Mouse (Mus musculus): Measurements from ENCODE around the gene Sh3gl2. TPM values are rescaled to one million over a fixed set of nuclear protein-coding genes. Genes with fewer than 3 reads are reported as not detected.

Gene Sh3gl2
- polyA plus RNA-seq, 1 experiment from 2014 or later, result 4.7 TPM

DNA sequence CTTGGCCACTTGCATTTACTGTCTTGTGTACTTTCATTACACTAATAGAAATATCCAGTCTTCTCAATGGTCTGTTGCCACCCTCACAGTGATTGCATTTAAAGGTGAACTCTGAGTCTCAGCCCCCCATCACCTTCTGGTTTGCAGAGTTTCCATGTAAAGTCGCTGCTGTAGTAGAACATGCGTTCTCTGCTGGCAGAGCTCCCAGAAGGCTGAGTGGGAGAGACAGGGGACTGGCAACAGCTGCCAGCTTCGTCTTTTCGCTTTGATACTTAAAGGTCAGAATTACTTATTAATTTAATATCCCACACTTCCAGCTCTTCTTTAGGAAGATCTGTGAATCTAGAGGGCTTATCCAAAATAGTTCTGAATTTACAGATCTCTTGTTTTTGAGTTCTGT, 8.7 kb upstream of the Sh3gl2 start:
- H3K27ac ChIP-seq (replicated peaks; ENCODE audit: low read depth, low read length), result no peak overlapping the region
- DNase-seq (ENCODE audit: low spot score) (no peak), ATAC-seq (replicated peaks; ENCODE audit: insufficient number of reproducible peaks, low FRiP score, low TSS enrichment, low read depth) (no peak)
- H3K4me2 ChIP-seq (ENCODE audit: low read depth, low read length), result no peak overlapping the region
- H3K27me3 ChIP-seq (ENCODE audit: control insufficient read depth, insufficient read depth, low read length), result no peaks in the 10 kb centered on the region
- no peaks in the 10 kb centered on the region for H3K4me1 ChIP-seq (ENCODE audit: control insufficient read depth, insufficient read depth, low read length)
- no peaks in the 10 kb centered on the region for H3K36me3 ChIP-seq (replicated peaks; ENCODE audit: control insufficient read depth, insufficient read depth, low read depth, low read length)
- H3K9me3 ChIP-seq (replicated peaks; ENCODE audit: control insufficient read depth, low read length), result no peaks in the 10 kb centered on the region
- H3K4me3 ChIP-seq (ENCODE audit: low read depth, low read length), result no peak overlapping the region
- 87% methylated on average over 4 of the region's 4 CpGs for WGBS
- H3K9ac ChIP-seq (replicated peaks; ENCODE audit: low read length), result no peak overlapping the region

DNA sequence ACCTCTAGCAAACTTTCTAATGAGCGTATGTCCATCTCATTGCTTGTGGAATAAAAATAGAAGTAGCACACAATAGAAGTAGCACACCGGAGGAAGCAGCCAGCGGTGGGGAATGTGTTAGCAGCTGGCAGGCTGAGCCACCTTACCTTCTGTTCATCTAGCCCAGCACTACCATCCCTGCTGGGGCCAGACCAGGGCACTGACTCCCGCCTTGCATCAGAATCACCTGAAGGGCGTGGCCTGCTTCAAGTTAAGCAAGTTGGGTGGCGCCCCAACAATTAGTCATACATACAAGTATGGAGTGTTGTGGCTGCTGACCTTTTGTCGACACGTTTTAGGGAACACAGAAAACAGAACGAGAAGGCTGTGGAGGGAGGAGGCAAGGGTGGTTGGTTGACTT, 6.5 kb upstream of the Sh3gl2 start:
- H3K4me3 ChIP-seq (ENCODE audit: low read depth, low read length), result no peak overlapping the region
- ATAC-seq (replicated peaks; ENCODE audit: insufficient number of reproducible peaks, low FRiP score, low TSS enrichment, low read depth) (no peak), DNase-seq (ENCODE audit: low spot score) (no peak)
- H3K9ac ChIP-seq (replicated peaks; ENCODE audit: low read length), result no peak overlapping the region
- H3K36me3 ChIP-seq (replicated peaks; ENCODE audit: control insufficient read depth, insufficient read depth, low read depth, low read length), result no peaks in the 10 kb centered on the region
- WGBS, result 82% methylated on average over 9 of the region's 9 CpGs
- H3K27ac ChIP-seq (replicated peaks; ENCODE audit: low read depth, low read length), result no peak overlapping the region
- H3K4me2 ChIP-seq (ENCODE audit: low read depth, low read length), result no peak overlapping the region
- no peaks in the 10 kb centered on the region for H3K4me1 ChIP-seq (ENCODE audit: control insufficient read depth, insufficient read depth, low read length)
- no peaks in the 10 kb centered on the region for H3K27me3 ChIP-seq (ENCODE audit: control insufficient read depth, insufficient read depth, low read length)
- H3K9me3 ChIP-seq (replicated peaks; ENCODE audit: control insufficient read depth, low read length), result no peaks in the 10 kb centered on the region

DNA sequence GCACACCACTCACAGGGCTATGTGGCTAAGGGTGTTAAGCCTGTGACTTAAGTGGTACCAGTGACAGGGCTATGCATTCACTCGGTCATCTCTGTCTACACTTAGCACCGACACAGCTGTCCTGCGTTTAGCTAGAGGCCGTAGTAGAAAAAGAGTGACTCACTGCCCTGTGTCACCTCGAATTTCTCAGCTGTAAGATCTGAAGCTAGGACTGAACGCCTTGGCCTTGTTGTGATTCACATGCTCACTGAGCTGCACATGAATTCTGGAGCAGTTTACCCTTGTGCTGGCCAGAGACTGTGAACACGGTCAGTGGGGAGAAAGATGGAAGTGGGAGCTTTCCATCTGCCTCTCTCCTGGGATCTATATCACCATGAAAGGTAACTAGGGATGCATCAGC, 2.3 kb upstream of the Sh3gl2 start:
- no peaks in the 10 kb centered on the region; the same call in 1 of the 2 replicates for H3K4me1 ChIP-seq (ENCODE audit: control insufficient read depth, insufficient read depth, low read length)
- WGBS, result 62% methylated on average over 7 of the region's 7 CpGs
- H3K9ac ChIP-seq (replicated peaks; ENCODE audit: low read length), result no peak overlapping the region
- no peak overlapping the region for H3K27ac ChIP-seq (replicated peaks; ENCODE audit: low read depth, low read length)
- ATAC-seq (replicated peaks; ENCODE audit: insufficient number of reproducible peaks, low FRiP score, low TSS enrichment, low read depth), result no peak
- DNase-seq (ENCODE audit: low spot score), result no peak
- no peak overlapping the region for H3K4me3 ChIP-seq (ENCODE audit: low read depth, low read length)
- H3K36me3 ChIP-seq (replicated peaks; ENCODE audit: control insufficient read depth, insufficient read depth, low read depth, low read length), result no peaks in the 10 kb centered on the region
- H3K27me3 ChIP-seq (ENCODE audit: control insufficient read depth, insufficient read depth, low read length), result peaks cover 20% of the 10 kb centered on the region
- no peak overlapping the region for H3K4me2 ChIP-seq (ENCODE audit: low read depth, low read length)
- no peaks in the 10 kb centered on the region for H3K9me3 ChIP-seq (replicated peaks; ENCODE audit: control insufficient read depth, low read length)

- peak; percentile 69; the same call in 1 of the 2 replicates for ATAC-seq (replicated peaks; ENCODE audit: insufficient number of reproducible peaks, low FRiP score, low TSS enrichment, low read depth)
- peaks cover 20% of the 10 kb centered on the region for H3K27me3 ChIP-seq (ENCODE audit: control insufficient read depth, insufficient read depth, low read length)
- peak overlapping the region; percentile 67 for H3K4me3 ChIP-seq (ENCODE audit: low read depth, low read length)
- H3K27ac ChIP-seq (replicated peaks; ENCODE audit: low read depth, low read length), result no peak overlapping the region
- no peaks in the 10 kb centered on the region for H3K36me3 ChIP-seq (replicated peaks; ENCODE audit: control insufficient read depth, insufficient read depth, low read depth, low read length)
- WGBS, result under 1% methylated on average over 43 of the region's 43 CpGs
- H3K9me3 ChIP-seq (replicated peaks; ENCODE audit: control insufficient read depth, low read length), result no peaks in the 10 kb centered on the region
- peak; percentile 45 for DNase-seq (ENCODE audit: low spot score)
- H3K4me1 ChIP-seq (ENCODE audit: control insufficient read depth, insufficient read depth, low read length), result no peaks in the 10 kb centered on the region; the same call in 1 of the 2 replicates
- peak overlapping the region; percentile 59 for H3K9ac ChIP-seq (replicated peaks; ENCODE audit: low read length)
- H3K4me2 ChIP-seq (ENCODE audit: low read depth, low read length), result peak overlapping the region; percentile 97
These were observed 798 bp downstream of the Sh3gl2 start for GRCm38 (mm10) chr4:85205636-85206211.

- no peak overlapping the region for H3K27ac ChIP-seq (replicated peaks; ENCODE audit: low read depth, low read length)
- no peak overlapping the region for H3K9ac ChIP-seq (replicated peaks; ENCODE audit: low read length)
- no peak overlapping the region for H3K4me2 ChIP-seq (ENCODE audit: low read depth, low read length)
- WGBS, result 46% methylated on average over 3 of the region's 3 CpGs
- ATAC-seq (replicated peaks; ENCODE audit: insufficient number of reproducible peaks, low FRiP score, low TSS enrichment, low read depth), result no peak
- H3K4me3 ChIP-seq (ENCODE audit: low read depth, low read length), result no peak overlapping the region
- no peak for DNase-seq (ENCODE audit: low spot score)
- no peaks in the 10 kb centered on the region for H3K36me3 ChIP-seq (replicated peaks; ENCODE audit: control insufficient read depth, insufficient read depth, low read depth, low read length)
- no peaks in the 10 kb centered on the region for H3K9me3 ChIP-seq (replicated peaks; ENCODE audit: control insufficient read depth, low read length)
- H3K4me1 ChIP-seq (ENCODE audit: control insufficient read depth, insufficient read depth, low read length), result no peaks in the 10 kb centered on the region; the same call in 1 of the 2 replicates
- H3K27me3 ChIP-seq (ENCODE audit: control insufficient read depth, insufficient read depth, low read length), result peaks cover 20% of the 10 kb centered on the region
These were observed 1.9 kb downstream of the Sh3gl2 start for GRCm38 (mm10) chr4:85206675-85207400.

- H3K36me3 ChIP-seq (replicated peaks; ENCODE audit: control insufficient read depth, insufficient read depth, low read depth, low read length), result no peaks in the 10 kb centered on the region
- ATAC-seq (replicated peaks; ENCODE audit: insufficient number of reproducible peaks, low FRiP score, low TSS enrichment, low read depth), result no peak
- H3K4me3 ChIP-seq (ENCODE audit: low read depth, low read length), result no peak overlapping the region
- WGBS, result 89% methylated on average over 9 of the region's 9 CpGs
- H3K4me2 ChIP-seq (ENCODE audit: low read depth, low read length), result no peak overlapping the region
- H3K9ac ChIP-seq (replicated peaks; ENCODE audit: low read length), result no peak overlapping the region
- H3K9me3 ChIP-seq (replicated peaks; ENCODE audit: control insufficient read depth, low read length), result no peaks in the 10 kb centered on the region
- DNase-seq (ENCODE audit: low spot score), result no peak
- H3K4me1 ChIP-seq (ENCODE audit: control insufficient read depth, insufficient read depth, low read length), result no peaks in the 10 kb centered on the region; the same call in 1 of the 2 replicates
- H3K27ac ChIP-seq (replicated peaks; ENCODE audit: low read depth, low read length), result no peak overlapping the region
- H3K27me3 ChIP-seq (ENCODE audit: control insufficient read depth, insufficient read depth, low read length), result peaks cover 20% of the 10 kb centered on the region
These were observed 2.6 kb downstream of the Sh3gl2 start for GRCm38 (mm10) chr4:85207515-85207914.

- H3K4me3 ChIP-seq (ENCODE audit: low read depth, low read length), result no peak overlapping the region
- H3K4me2 ChIP-seq (ENCODE audit: low read depth, low read length), result no peak overlapping the region
- H3K27me3 ChIP-seq (ENCODE audit: control insufficient read depth, insufficient read depth, low read length), result peaks cover 20% of the 10 kb centered on the region
- ATAC-seq (replicated peaks; ENCODE audit: insufficient number of reproducible peaks, low FRiP score, low TSS enrichment, low read depth) (no peak), DNase-seq (ENCODE audit: low spot score) (no peak)
- no peak overlapping the region for H3K9ac ChIP-seq (replicated peaks; ENCODE audit: low read length)
- no peaks in the 10 kb centered on the region for H3K36me3 ChIP-seq (replicated peaks; ENCODE audit: control insufficient read depth, insufficient read depth, low read depth, low read length)
- H3K4me1 ChIP-seq (ENCODE audit: control insufficient read depth, insufficient read depth, low read length), result no peaks in the 10 kb centered on the region; the same call in 1 of the 2 replicates
- no peak overlapping the region for H3K27ac ChIP-seq (replicated peaks; ENCODE audit: low read depth, low read length)
- 83% methylated on average over 1 of the region's 1 CpGs for WGBS
- no peaks in the 10 kb centered on the region for H3K9me3 ChIP-seq (replicated peaks; ENCODE audit: control insufficient read depth, low read length)
These were observed 3.6 kb downstream of the Sh3gl2 start for GRCm38 (mm10) chr4:85208531-85208930.

- no peak for DNase-seq (ENCODE audit: low spot score)
- WGBS, result 81% methylated on average over 3 of the region's 3 CpGs
These were observed 6.0 kb downstream of the Sh3gl2 start for GRCm38 (mm10) chr4:85210953-85211352.

More at GRCm38 (mm10) chr4:85210953-85211352, 6.0 kb downstream of the Sh3gl2 start:
- H3K4me2 ChIP-seq (ENCODE audit: low read depth, low read length), result no peak overlapping the region
- H3K4me3 ChIP-seq (ENCODE audit: low read depth, low read length), result no peak overlapping the region
- no peaks in the 10 kb centered on the region for H3K36me3 ChIP-seq (replicated peaks; ENCODE audit: control insufficient read depth, insufficient read depth, low read depth, low read length)
- H3K27me3 ChIP-seq (ENCODE audit: control insufficient read depth, insufficient read depth, low read length), result peaks cover 3% of the 10 kb centered on the region; the same call in 1 of the 2 replicates
- no peak overlapping the region for H3K9ac ChIP-seq (replicated peaks; ENCODE audit: low read length)
- H3K9me3 ChIP-seq (replicated peaks; ENCODE audit: control insufficient read depth, low read length), result no peaks in the 10 kb centered on the region
- ATAC-seq (replicated peaks; ENCODE audit: insufficient number of reproducible peaks, low FRiP score, low TSS enrichment, low read depth), result no peak
- no peak overlapping the region for H3K27ac ChIP-seq (replicated peaks; ENCODE audit: low read depth, low read length)
- H3K4me1 ChIP-seq (ENCODE audit: control insufficient read depth, insufficient read depth, low read length), result no peaks in the 10 kb centered on the region

Data from embryonic facial prominence, embryonic 11.5 days (tissue).